Mouse (Mus musculus): ENCODE results near the gene Kif7. TPM values are rescaled to one million over a fixed set of nuclear protein-coding genes. Genes with fewer than 3 reads are reported as not detected.

The Kif7 gene
- polyA plus RNA-seq, 1 experiment from 2014 or later, result 1.9 TPM

- no peak overlapping the region for H3K27ac ChIP-seq (ENCODE audit: low read length)
- ATAC-seq, result no peak
- H3K27me3 ChIP-seq (ENCODE audit: control insufficient read depth, insufficient read depth, low read depth, low read length), result peaks cover 4% of the 10 kb centered on the region; the same call in 1 of the 2 replicates
- no peaks in the 10 kb centered on the region for H3K4me1 ChIP-seq (ENCODE audit: control insufficient read depth, insufficient read depth, low read length)
- H3K9me3 ChIP-seq (replicated peaks; ENCODE audit: control insufficient read depth, low read length, poor library complexity, severe bottlenecking), result no peaks in the 10 kb centered on the region
- no peak overlapping the region for H3K4me2 ChIP-seq (ENCODE audit: low read length)
- no peak overlapping the region for H3K9ac ChIP-seq (ENCODE audit: low read depth, low read length)
- H3K4me3 ChIP-seq (ENCODE audit: low read depth, low read length), result no peak overlapping the region
- WGBS, result 72% methylated on average over 11 of the region's 11 CpGs
- no peaks in the 10 kb centered on the region for H3K36me3 ChIP-seq (ENCODE audit: control insufficient read depth, insufficient read depth, low read length)
Measured at GRCm38 (mm10) chr7:79729743-79730370, 14.3 kb upstream of the Kif7 start.

- Histone ChIP-seq H3K4me3 (ENCODE audit: low read depth, low read length) (no peak overlapping the region), H3K36me3 (ENCODE audit: control insufficient read depth, insufficient read depth, low read length) (no peaks in the 10 kb centered on the region), H3K27ac (ENCODE audit: low read length) (no peak overlapping the region), H3K4me1 (ENCODE audit: control insufficient read depth, insufficient read depth, low read length) (no peaks in the 10 kb centered on the region), H3K27me3 (ENCODE audit: control insufficient read depth, insufficient read depth, low read depth, low read length) (peaks cover 4% of the 10 kb centered on the region; the same call in 1 of the 2 replicates), H3K4me2 (ENCODE audit: low read length) (no peak overlapping the region), H3K9ac (ENCODE audit: low read depth, low read length) (no peak overlapping the region), H3K9me3 (replicated peaks; ENCODE audit: control insufficient read depth, low read length, poor library complexity, severe bottlenecking) (no peaks in the 10 kb centered on the region)
- 7% methylated on average over 8 of the region's 8 CpGs for WGBS
- ATAC-seq, result no peak
Measured at GRCm38 (mm10) chr7:79729169-79729568, 13.6 kb upstream of the Kif7 start.

- H3K9me3 ChIP-seq (replicated peaks; ENCODE audit: control insufficient read depth, low read length, poor library complexity, severe bottlenecking), result no peaks in the 10 kb centered on the region
- no peak overlapping the region for H3K4me3 ChIP-seq (ENCODE audit: low read depth, low read length)
- peaks cover 6% of the 10 kb centered on the region for H3K27me3 ChIP-seq (ENCODE audit: control insufficient read depth, insufficient read depth, low read depth, low read length)
- H3K9ac ChIP-seq (ENCODE audit: low read depth, low read length), result no peak overlapping the region
- no peaks in the 10 kb centered on the region for H3K4me1 ChIP-seq (ENCODE audit: control insufficient read depth, insufficient read depth, low read length)
- no peak; the same call in 1 of the 2 replicates for ATAC-seq
- no peaks in the 10 kb centered on the region for H3K36me3 ChIP-seq (ENCODE audit: control insufficient read depth, insufficient read depth, low read length)
- no peak overlapping the region for H3K4me2 ChIP-seq (ENCODE audit: low read length)
- 29% methylated on average over 6 of the region's 6 CpGs for WGBS
- no peak overlapping the region for H3K27ac ChIP-seq (ENCODE audit: low read length)
Measured at GRCm38 (mm10) chr7:79728219-79728618, 12.7 kb upstream of the Kif7 start.

- no peaks in the 10 kb centered on the region for H3K9me3 ChIP-seq (replicated peaks; ENCODE audit: control insufficient read depth, low read length, poor library complexity, severe bottlenecking)
- H3K4me3 ChIP-seq (ENCODE audit: low read depth, low read length), result no peak overlapping the region
- no peak overlapping the region for H3K9ac ChIP-seq (ENCODE audit: low read depth, low read length)
- peaks cover 17% of the 10 kb centered on the region for H3K27me3 ChIP-seq (ENCODE audit: control insufficient read depth, insufficient read depth, low read depth, low read length)
- 12% methylated on average over 2 of the region's 2 CpGs for WGBS
- H3K4me1 ChIP-seq (ENCODE audit: control insufficient read depth, insufficient read depth, low read length), result no peaks in the 10 kb centered on the region
- H3K27ac ChIP-seq (ENCODE audit: low read length), result no peak overlapping the region
- ATAC-seq, result no peak
- H3K4me2 ChIP-seq (ENCODE audit: low read length), result no peak overlapping the region
- no peaks in the 10 kb centered on the region for H3K36me3 ChIP-seq (ENCODE audit: control insufficient read depth, insufficient read depth, low read length)
Measured at GRCm38 (mm10) chr7:79727091-79727490, 11.6 kb upstream of the Kif7 start.

- peak overlapping the region; percentile 91 for H3K9ac ChIP-seq (ENCODE audit: low read depth, low read length)
- H3K4me2 ChIP-seq (ENCODE audit: low read length), result peak overlapping the region; percentile 93
- H3K4me3 ChIP-seq (ENCODE audit: low read depth, low read length), result peak overlapping the region; percentile 72
- H3K4me1 ChIP-seq (ENCODE audit: control insufficient read depth, insufficient read depth, low read length), result no peaks in the 10 kb centered on the region
- H3K9me3 ChIP-seq (replicated peaks; ENCODE audit: control insufficient read depth, low read length, poor library complexity, severe bottlenecking), result no peaks in the 10 kb centered on the region
- peak overlapping the region; percentile 58; the same call in 1 of the 2 replicates for H3K27ac ChIP-seq (ENCODE audit: low read length)
- peaks cover 19% of the 10 kb centered on the region for H3K27me3 ChIP-seq (ENCODE audit: control insufficient read depth, insufficient read depth, low read depth, low read length)
- no peaks in the 10 kb centered on the region for H3K36me3 ChIP-seq (ENCODE audit: control insufficient read depth, insufficient read depth, low read length)
- 1% methylated on average over 44 of the region's 48 CpGs for WGBS
- peak; percentile 85 for ATAC-seq
Measured at GRCm38 (mm10) chr7:79721386-79721977, 6.0 kb upstream of the Kif7 start.

GRCm38 (mm10) chr7:79710831-79711230, 4.7 kb downstream of the Kif7 start:
- Histone ChIP-seq H3K36me3 (ENCODE audit: control insufficient read depth, insufficient read depth, low read length) (no peaks in the 10 kb centered on the region), H3K4me3 (ENCODE audit: low read depth, low read length) (peak overlapping the region; percentile 47), H3K4me1 (ENCODE audit: control insufficient read depth, insufficient read depth, low read length) (peaks cover 13% of the 10 kb centered on the region), H3K27me3 (ENCODE audit: control insufficient read depth, insufficient read depth, low read depth, low read length) (no peaks in the 10 kb centered on the region), H3K9ac (ENCODE audit: low read depth, low read length) (peak overlapping the region; percentile 64), H3K27ac (ENCODE audit: low read length) (no peak overlapping the region), H3K9me3 (replicated peaks; ENCODE audit: control insufficient read depth, low read length, poor library complexity, severe bottlenecking) (no peaks in the 10 kb centered on the region), H3K4me2 (ENCODE audit: low read length) (peak overlapping the region; percentile 73)
- no peak for ATAC-seq
- WGBS, result 25% methylated on average over 17 of the region's 17 CpGs

GRCm38 (mm10) chr7:79710130-79710607, 5.4 kb downstream of the Kif7 start:
- H3K4me1 ChIP-seq (ENCODE audit: control insufficient read depth, insufficient read depth, low read length), result peaks cover 12% of the 10 kb centered on the region
- WGBS, result under 1% methylated on average over 38 of the region's 55 CpGs
- no peaks in the 10 kb centered on the region for H3K27me3 ChIP-seq (ENCODE audit: control insufficient read depth, insufficient read depth, low read depth, low read length)
- H3K9ac ChIP-seq (ENCODE audit: low read depth, low read length), result peak overlapping the region; percentile 64
- peak overlapping the region; percentile 73 for H3K4me2 ChIP-seq (ENCODE audit: low read length)
- H3K36me3 ChIP-seq (ENCODE audit: control insufficient read depth, insufficient read depth, low read length), result no peaks in the 10 kb centered on the region
- peak; percentile 92 for ATAC-seq
- 0 out of 2 replicates have a peak overlapping the region, but pooled peaks have one; percentile 28 for H3K27ac ChIP-seq (ENCODE audit: low read length)
- H3K4me3 ChIP-seq (ENCODE audit: low read depth, low read length), result peak overlapping the region; percentile 47
- H3K9me3 ChIP-seq (replicated peaks; ENCODE audit: control insufficient read depth, low read length, poor library complexity, severe bottlenecking), result no peaks in the 10 kb centered on the region

GRCm38 (mm10) chr7:79705210-79705609, 10.3 kb downstream of the Kif7 start:
- Histone ChIP-seq H3K36me3 (ENCODE audit: control insufficient read depth, insufficient read depth, low read length) (no peaks in the 10 kb centered on the region), H3K27ac (ENCODE audit: low read length) (no peak overlapping the region), H3K4me2 (ENCODE audit: low read length) (no peak overlapping the region), H3K27me3 (ENCODE audit: control insufficient read depth, insufficient read depth, low read depth, low read length) (no peaks in the 10 kb centered on the region), H3K4me3 (ENCODE audit: low read depth, low read length) (no peak overlapping the region), H3K9ac (ENCODE audit: low read depth, low read length) (no peak overlapping the region), H3K4me1 (ENCODE audit: control insufficient read depth, insufficient read depth, low read length) (peaks cover 3% of the 10 kb centered on the region; the same call in 1 of the 2 replicates), H3K9me3 (replicated peaks; ENCODE audit: control insufficient read depth, low read length, poor library complexity, severe bottlenecking) (no peaks in the 10 kb centered on the region)
- WGBS, result 89% methylated on average over 5 of the region's 5 CpGs
- ATAC-seq, result no peak

GRCm38 (mm10) chr7:79702755-79703154, 12.8 kb downstream of the Kif7 start:
- Histone ChIP-seq H3K9me3 (replicated peaks; ENCODE audit: control insufficient read depth, low read length, poor library complexity, severe bottlenecking) (no peaks in the 10 kb centered on the region), H3K36me3 (ENCODE audit: control insufficient read depth, insufficient read depth, low read length) (no peaks in the 10 kb centered on the region), H3K4me3 (ENCODE audit: low read depth, low read length) (no peak overlapping the region), H3K27me3 (ENCODE audit: control insufficient read depth, insufficient read depth, low read depth, low read length) (no peaks in the 10 kb centered on the region), H3K4me1 (ENCODE audit: control insufficient read depth, insufficient read depth, low read length) (no peaks in the 10 kb centered on the region), H3K27ac (ENCODE audit: low read length) (no peak overlapping the region), H3K9ac (ENCODE audit: low read depth, low read length) (no peak overlapping the region), H3K4me2 (ENCODE audit: low read length) (no peak overlapping the region)
- ATAC-seq, result no peak
- 85% methylated on average over 16 of the region's 16 CpGs for WGBS
